Mouse (Mus musculus) neural tube, embryonic 13.5 days (tissue): ENCODE results near the gene Zfp36. TPM values are rescaled to one million over a fixed set of nuclear protein-coding genes. Genes with fewer than 3 reads are reported as not detected.

Experiments used
- ATAC-seq: fragments of 200-750 bp; cut with Nextera tagmentation; 2 replicates; pipeline ENCODE4 v1.8.0; 2017; ENCODE audit warnings: low read depth, mild to moderate bottlenecking, moderate TSS enrichment, moderate library complexity
- H3K27ac ChIP-seq: fragments of 300-500 bp; sonication (generic); replicated peaks from 2 replicates; pipeline ENCODE4 v1.5.1; 2015; ENCODE audit warnings: moderate library complexity, mild to moderate bottlenecking, inconsistent platforms
- H3K27me3 ChIP-seq: fragments of 300-500 bp; sonication (generic); 2 replicates; pipeline ENCODE4 v1.6.1; 2015; ENCODE audit warnings: mild to moderate bottlenecking, inconsistent platforms
- H3K36me3 ChIP-seq: fragments of 300-500 bp; sonication (generic); 2 replicates; pipeline ENCODE4 v1.6.1; 2015; ENCODE audit warnings: mild to moderate bottlenecking, inconsistent platforms
- H3K4me1 ChIP-seq: fragments of 300-500 bp; sonication (generic); replicated peaks from 2 replicates; pipeline ENCODE4 v1.6.1; 2015; ENCODE audit warnings: inconsistent platforms
- H3K4me2 ChIP-seq: fragments of 300-500 bp; sonication (generic); 2 replicates; pipeline ENCODE4 v1.6.1; 2015; ENCODE audit warnings: inconsistent platforms, mild to moderate bottlenecking, moderate library complexity
- H3K4me3 ChIP-seq: fragments of 300-500 bp; sonication (generic); 2 replicates; pipeline ENCODE4 v1.5.1; 2015; ENCODE audit warnings: mild to moderate bottlenecking, inconsistent platforms
- H3K9ac ChIP-seq: fragments of 300-500 bp; sonication (generic); 2 replicates; pipeline ENCODE4 v1.6.1; 2015; ENCODE audit warnings: moderate library complexity, mild to moderate bottlenecking, inconsistent platforms
- H3K9me3 ChIP-seq: fragments of 300-500 bp; sonication (generic); 2 replicates; pipeline ENCODE4 v1.6.1; 2016; ENCODE audit warnings: inconsistent platforms
- WGBS: fragments of 180-500 bp; shearing (Covaris S2); methylation state at CpG from one replicate; pipeline ENCODE4 v1.1.7; 2015; 5-methylcytosine and 5-hydroxymethylcytosine counted together
- polyA plus RNA-seq: library from polyadenylated mRNA; unstranded; fragments of >200 nt; fragmentation: Nextera tagmentation; extraction: Ambion mirVana; gene quantifications from 2 replicates; pipeline ENCODE4 v1.2.1, GENCODE M21; 2015

Gene Zfp36
- polyA plus RNA-seq, 1 experiment from 2014 or later, result 4.9 TPM

DNA sequence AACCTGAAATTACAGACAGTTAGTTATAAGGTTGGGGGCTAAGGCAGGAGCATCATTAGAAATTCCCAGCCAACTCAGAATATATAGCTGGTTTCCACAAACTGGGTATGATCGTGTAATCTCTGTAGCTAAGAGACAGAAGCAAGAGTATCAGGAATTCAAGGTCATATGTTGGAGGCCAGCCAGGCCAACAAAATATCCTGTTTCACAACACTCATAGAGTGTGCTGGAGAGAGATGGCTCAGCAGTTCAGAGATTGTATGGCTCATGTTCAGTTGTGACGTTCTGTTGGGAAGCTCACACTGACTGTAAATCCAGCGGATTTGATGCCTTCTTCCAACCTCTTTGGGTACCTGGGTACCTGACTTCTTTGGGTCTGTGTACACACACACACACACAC is 32.3 kb downstream of the Zfp36 start:
- Histone ChIP-seq H3K27ac (no peak overlapping the region), H3K27me3 (no peaks in the 10 kb centered on the region), H3K4me2 (no peak overlapping the region), H3K4me1 (peaks cover 20% of the 10 kb centered on the region), H3K9ac (no peak overlapping the region), H3K9me3 (no peaks in the 10 kb centered on the region), H3K4me3 (no peak overlapping the region), H3K36me3 (peaks cover 11% of the 10 kb centered on the region)
- 73% methylated on average over 3 of the region's 3 CpGs for WGBS
- ATAC-seq, result no peak

DNA sequence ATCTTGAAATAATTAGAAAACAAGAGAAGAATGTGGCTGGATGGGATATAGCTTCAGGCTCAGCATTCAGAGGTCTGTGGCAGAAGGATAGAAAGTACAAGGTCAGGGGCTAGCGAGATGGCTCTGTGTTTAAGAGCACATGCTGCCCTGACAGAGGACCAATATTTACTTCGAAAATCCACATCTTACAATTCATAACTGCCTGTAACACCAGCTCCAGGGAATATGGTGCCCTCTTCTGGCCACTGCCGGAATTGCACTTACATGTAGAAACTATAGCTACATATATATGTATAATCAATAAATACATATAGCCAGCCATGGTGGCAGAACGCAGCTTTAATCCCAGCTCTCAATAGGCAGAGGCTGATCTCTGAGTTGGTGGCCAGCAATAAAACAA is 35.4 kb downstream of the Zfp36 start:
- Histone ChIP-seq H3K4me2 (no peak overlapping the region), H3K27me3 (no peaks in the 10 kb centered on the region), H3K9ac (no peak overlapping the region), H3K27ac (no peak overlapping the region), H3K36me3 (no peaks in the 10 kb centered on the region), H3K4me3 (no peak overlapping the region), H3K4me1 (peaks cover 3% of the 10 kb centered on the region), H3K9me3 (no peaks in the 10 kb centered on the region)
- ATAC-seq, result no peak
- WGBS, result 7% methylated on average over 4 of the region's 4 CpGs

DNA sequence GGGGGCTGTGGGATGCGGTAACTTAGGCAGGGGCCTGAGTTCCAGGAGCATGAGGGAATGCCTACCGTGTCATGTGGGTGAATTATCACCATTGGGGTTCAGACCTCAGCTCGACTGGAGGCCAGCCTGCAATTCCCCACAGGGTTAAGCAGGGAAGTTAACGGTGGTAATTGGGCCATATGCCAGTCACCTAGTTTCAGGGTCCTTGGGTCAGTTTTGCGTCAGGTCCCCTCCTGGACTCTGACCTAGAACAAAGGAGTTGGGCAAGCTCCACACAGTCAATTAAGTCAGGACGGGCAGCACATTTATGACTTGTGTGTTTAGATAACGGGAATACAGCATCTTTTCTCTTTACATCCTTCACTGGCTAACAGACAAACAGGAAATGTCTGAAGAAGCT is 38.7 kb downstream of the Zfp36 start:
- no peak overlapping the region for H3K27ac ChIP-seq
- 21% methylated on average over 7 of the region's 7 CpGs for WGBS
- peaks cover 16% of the 10 kb centered on the region for H3K4me1 ChIP-seq
- H3K36me3 ChIP-seq, result no peaks in the 10 kb centered on the region
- H3K9ac ChIP-seq, result no peak overlapping the region
- ATAC-seq, result no peak
- no peak overlapping the region for H3K4me2 ChIP-seq
- H3K4me3 ChIP-seq, result no peak overlapping the region
- no peaks in the 10 kb centered on the region for H3K9me3 ChIP-seq
- no peaks in the 10 kb centered on the region for H3K27me3 ChIP-seq

DNA sequence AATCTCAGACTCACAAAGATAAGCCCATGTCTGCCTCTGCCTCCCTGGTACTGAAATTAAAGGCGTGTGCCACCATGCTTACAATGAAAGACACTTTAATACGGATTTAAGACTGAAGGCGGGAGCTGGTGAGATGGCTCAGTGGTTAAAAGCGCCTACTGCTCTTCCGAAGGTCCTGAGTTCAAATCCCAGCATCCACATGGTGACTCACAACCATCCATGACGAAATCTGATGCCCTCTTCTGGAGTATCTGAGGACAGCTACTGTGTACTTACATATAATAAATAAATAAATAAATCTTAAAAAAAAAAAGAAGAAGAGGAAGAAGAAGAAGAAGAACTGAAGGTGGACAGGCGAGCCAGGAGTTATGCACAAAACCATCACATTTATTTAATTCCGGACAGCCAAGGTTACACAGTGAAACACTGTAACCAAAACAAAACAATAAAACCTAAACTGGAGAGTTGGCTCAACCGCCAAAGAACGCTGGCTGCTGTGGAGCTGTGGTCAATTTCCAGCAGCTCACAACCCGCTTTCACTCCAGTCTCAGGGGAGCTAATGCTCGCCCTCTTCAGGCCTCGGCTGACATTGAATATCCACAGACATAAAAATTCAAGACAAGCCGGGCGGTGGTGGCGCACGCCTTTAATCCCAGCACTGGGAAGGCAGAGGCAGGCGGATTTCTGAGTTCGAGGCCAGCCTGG is 40.7 kb downstream of the Zfp36 start:
- Histone ChIP-seq H3K4me2 (peak overlapping the region; percentile 89), H3K27me3 (no peaks in the 10 kb centered on the region), H3K9me3 (no peaks in the 10 kb centered on the region), H3K9ac (peak overlapping the region; percentile 96; the same call in 1 of the 2 replicates), H3K27ac (peak overlapping the region; percentile 85), H3K4me3 (peak overlapping the region; percentile 89), H3K36me3 (peaks cover 9% of the 10 kb centered on the region; the same call in 1 of the 2 replicates), H3K4me1 (peaks cover 30% of the 10 kb centered on the region)
- ATAC-seq, result 0 out of 2 replicates have a peak, but pooled peaks have one; percentile 3
- 78% methylated on average over 19 of the region's 19 CpGs for WGBS

DNA sequence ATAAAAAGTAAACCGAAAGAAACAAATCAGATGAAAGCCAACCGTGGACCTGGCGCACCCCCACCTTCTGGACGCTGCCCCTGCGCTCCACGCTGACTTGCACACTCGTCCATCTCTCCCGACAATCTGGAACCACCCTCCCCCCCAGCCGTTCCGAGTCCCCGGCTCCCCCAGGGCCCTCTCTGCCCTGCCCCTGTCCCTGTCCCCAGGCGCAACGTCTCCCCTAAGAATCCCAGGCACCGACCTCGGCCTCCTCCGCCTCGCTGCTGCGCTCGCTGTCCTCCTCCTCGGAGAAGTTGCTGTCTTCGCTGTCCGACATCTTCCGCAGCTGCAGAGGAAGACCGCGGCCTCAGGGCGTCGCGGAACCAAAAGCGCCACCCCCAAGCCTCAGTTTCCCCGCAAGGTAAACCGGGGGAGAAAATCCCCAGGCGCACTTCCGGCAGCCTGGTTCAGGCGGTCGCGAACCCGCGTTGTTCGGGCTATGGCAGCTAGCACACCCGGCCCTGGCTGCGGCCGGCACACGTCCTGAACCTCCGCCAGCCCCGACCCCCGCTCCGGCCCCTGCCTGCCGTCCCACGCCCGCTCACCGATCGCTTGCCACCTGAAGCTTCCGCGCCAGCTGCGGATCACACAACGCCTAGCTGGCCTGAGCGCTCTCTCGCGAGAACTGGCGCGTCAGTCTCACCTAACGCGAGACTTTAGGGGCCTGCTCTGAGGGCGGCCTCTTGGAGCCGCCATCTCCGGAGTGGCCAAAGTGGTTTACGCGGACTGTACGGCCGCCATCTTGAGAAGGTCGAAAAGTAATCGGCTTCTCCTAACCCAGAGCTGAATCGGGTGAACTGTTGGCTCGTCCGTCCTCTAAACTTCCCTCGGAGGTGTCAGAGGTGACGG is 41.7 kb downstream of the Zfp36 start, which contains the start of gene Supt5:
Gene Supt5 (minus strand): TSS at position 639 of the 891 bp plus-strand sequence.
- H3K9ac ChIP-seq, result peak within 1 kb of the TSS; percentile 96
- H3K36me3 ChIP-seq, result peaks cover 14% of the 10 kb centered on the region; the same call in 1 of the 2 replicates
- H3K27ac ChIP-seq, result peak within 1 kb of the TSS; percentile 85
- no peaks in the 10 kb centered on the region for H3K9me3 ChIP-seq
- ATAC-seq, result peak; percentile 99
- peak within 1 kb of the TSS; percentile 89 for H3K4me3 ChIP-seq
- H3K4me1 ChIP-seq, result peaks cover 30% of the 10 kb centered on the region
- WGBS, result under 1% methylated on average over 77 of the region's 77 CpGs
- no peaks in the 10 kb centered on the region for H3K27me3 ChIP-seq
- H3K4me2 ChIP-seq, result peak within 1 kb of the TSS; percentile 89

DNA sequence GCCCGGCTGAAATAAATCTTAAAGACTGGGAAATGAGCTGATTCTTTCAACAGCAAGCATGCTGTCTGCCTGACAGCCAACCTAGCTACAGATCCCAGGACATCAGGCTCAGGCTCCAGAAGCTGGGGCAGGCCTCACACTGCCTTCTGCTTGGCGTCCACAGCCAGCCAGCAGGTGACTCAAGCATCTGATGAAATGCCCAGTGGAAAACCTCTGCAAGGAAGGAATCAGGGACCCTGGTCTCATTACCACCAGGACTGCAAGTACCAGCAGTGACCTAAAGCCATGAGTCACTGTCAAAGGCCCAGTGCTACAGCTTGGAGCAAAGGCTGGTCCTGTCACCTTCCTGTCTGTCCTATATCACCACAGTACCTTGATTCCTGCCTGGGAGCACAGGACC is 44.6 kb downstream of the Zfp36 start:
- Histone ChIP-seq H3K4me3 (no peak overlapping the region), H3K27ac (no peak overlapping the region), H3K9ac (no peak overlapping the region), H3K27me3 (no peaks in the 10 kb centered on the region), H3K9me3 (no peaks in the 10 kb centered on the region), H3K4me2 (no peak overlapping the region), H3K36me3 (peaks cover 36% of the 10 kb centered on the region), H3K4me1 (peaks cover 30% of the 10 kb centered on the region)
- WGBS, result 91% methylated on average over 2 of the region's 2 CpGs
- ATAC-seq, result no peak

DNA sequence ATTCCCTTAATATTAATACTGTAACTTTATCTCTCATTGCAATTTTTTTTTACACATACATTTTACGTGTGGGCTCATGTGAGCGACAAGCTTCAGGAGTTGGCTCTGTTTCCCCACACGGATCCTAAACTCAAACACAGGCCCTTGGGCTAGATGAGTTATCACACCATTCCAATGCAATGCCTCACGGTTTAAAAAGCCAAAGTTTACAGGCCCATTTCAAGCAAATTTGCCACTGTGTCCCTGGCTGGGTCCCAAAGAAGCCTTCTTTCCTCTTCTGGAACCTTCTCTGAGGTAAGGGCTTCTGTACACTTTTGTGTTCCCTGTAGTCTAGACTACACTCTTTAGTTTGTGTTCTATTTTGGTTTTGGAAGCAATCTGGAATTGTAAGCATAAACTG is 45.5 kb downstream of the Zfp36 start:
- Histone ChIP-seq H3K36me3 (peaks cover 45% of the 10 kb centered on the region), H3K4me2 (no peak overlapping the region), H3K27me3 (no peaks in the 10 kb centered on the region), H3K9me3 (no peaks in the 10 kb centered on the region), H3K4me1 (peaks cover 30% of the 10 kb centered on the region), H3K4me3 (no peak overlapping the region), H3K9ac (no peak overlapping the region), H3K27ac (no peak overlapping the region)
- no peak for ATAC-seq
- WGBS, result 91% methylated on average over 4 of the region's 4 CpGs

DNA sequence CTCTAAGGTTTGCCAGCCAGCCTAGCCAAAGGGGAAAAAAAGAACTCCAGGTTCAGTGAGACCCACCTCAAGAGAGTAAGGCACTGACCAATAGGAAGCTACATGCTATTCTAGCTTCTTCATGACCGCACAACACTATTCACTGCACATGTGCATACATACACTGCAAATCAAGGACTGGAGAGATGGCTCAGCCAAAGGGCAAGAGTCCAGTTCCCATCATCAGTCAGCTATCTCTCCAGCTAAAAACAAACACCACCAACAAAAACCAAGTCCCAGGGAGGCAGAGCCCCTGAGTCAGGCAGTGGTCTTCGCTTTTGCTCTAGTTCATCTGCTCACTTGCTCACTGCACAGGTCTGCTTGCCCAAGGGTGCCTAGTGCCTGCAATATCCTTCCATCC is 51.8 kb downstream of the Zfp36 start:
- Histone ChIP-seq H3K27me3 (no peaks in the 10 kb centered on the region), H3K27ac (no peak overlapping the region), H3K4me1 (no peaks in the 10 kb centered on the region), H3K4me2 (no peak overlapping the region), H3K9ac (no peak overlapping the region), H3K9me3 (no peaks in the 10 kb centered on the region), H3K36me3 (peaks cover 94% of the 10 kb centered on the region), H3K4me3 (no peak overlapping the region)
- 92% methylated on average over 2 of the region's 2 CpGs for WGBS
- ATAC-seq, result no peak

Other genes starting within 250 kb of the Zfp36 start
- 81.3 and 97.9 TPM in 2 replicates for gene Fbl, start 210.5 kb downstream of the Zfp36 start, polyA plus RNA-seq
- 15.6 and 16.0 TPM in 2 replicates for gene Dyrk1b, start 200.8 kb downstream of the Zfp36 start, polyA plus RNA-seq
- gene Eid2, start 112.4 kb downstream of the Zfp36 start, polyA plus RNA-seq, result 7.0 and 13.5 TPM in 2 replicates
- 37.2 and 38.2 TPM in 2 replicates for gene Eid2b, start 102.5 kb downstream of the Zfp36 start, polyA plus RNA-seq
- gene Selenov, start 89.1 kb downstream of the Zfp36 start, polyA plus RNA-seq, result 0.50 and 0.69 TPM in 2 replicates
- gene Dll3, start 78.0 kb downstream of the Zfp36 start, polyA plus RNA-seq, result 31.1 and 31.6 TPM in 2 replicates
- 125 and 131 TPM in 2 replicates for gene Timm50, start 68.2 kb downstream of the Zfp36 start, polyA plus RNA-seq
- gene Supt5, start 41.5 kb downstream of the Zfp36 start, polyA plus RNA-seq, result 92.1 and 94.1 TPM in 2 replicates
- gene Rps16, start 29.6 kb downstream of the Zfp36 start, polyA plus RNA-seq, result 533 and 537 TPM in 2 replicates
- gene Plekhg2, start 7.7 kb downstream of the Zfp36 start, polyA plus RNA-seq, result 33.8 and 35.8 TPM in 2 replicates
- 35.7 and 45.4 TPM in 2 replicates for gene Med29, start 12.5 kb upstream of the Zfp36 start, polyA plus RNA-seq
- gene Paf1, start 12.7 kb upstream of the Zfp36 start, polyA plus RNA-seq, result 99.8 and 103 TPM in 2 replicates
- gene Gmfg, start 57.2 kb upstream of the Zfp36 start, polyA plus RNA-seq, result 5.3 and 6.0 TPM in 2 replicates
- gene Lrfn1, start 71.7 kb upstream of the Zfp36 start, polyA plus RNA-seq, result 14.1 and 15.2 TPM in 2 replicates
- not detected in 2 replicates for gene Ifnl2, start 130.2 kb upstream of the Zfp36 start, polyA plus RNA-seq
- gene Ifnl3, start 142.6 kb upstream of the Zfp36 start, polyA plus RNA-seq, result not detected in 2 replicates
- gene Sycn, start 160.6 kb upstream of the Zfp36 start, polyA plus RNA-seq, result not detected in 2 replicates
- gene Nccrp1, start 167.0 kb upstream of the Zfp36 start, polyA plus RNA-seq, result not detected in 2 replicates
- 25.6 and 26.9 TPM in 2 replicates for gene Samd4b, start 217.9 kb upstream of the Zfp36 start, polyA plus RNA-seq
- 20.1 and 20.2 TPM in 2 replicates for gene Pak4, start 217.9 kb upstream of the Zfp36 start, polyA plus RNA-seq